Mouse (Mus musculus) adrenal gland, adult 8-10 months (tissue): ENCODE measurements at regions not wholly inside any gene's neighbourhood (a gene's known extent, or its start where the extent isn't known, plus 50 kb on each side); places are given as distances from the start of the nearest gene placed in this dataset.

Source experiments
- DNase-seq: peaks from one replicate; pipeline ENCODE4 v3.0.0; 2022

GRCm38 (mm10) chr10:17367430-17367829 lies 355.6 kb upstream of the Cited2 start:
- no peak for DNase-seq

GRCm38 (mm10) chr10:17368636-17369035 lies 354.4 kb upstream of the Cited2 start:
- DNase-seq = no peak

GRCm38 (mm10) chr10:17372905-17373304 lies 350.1 kb upstream of the Cited2 start:
- no peak for DNase-seq

- DNase-seq = no peak
These were observed 349.0 kb upstream of the Cited2 start for GRCm38 (mm10) chr10:17374047-17374446.

GRCm38 (mm10) chr10:17382990-17383389 lies 340.0 kb upstream of the Cited2 start:
- DNase-seq = no peak

GRCm38 (mm10) chr10:17385181-17385580 lies 337.8 kb upstream of the Cited2 start:
- peak; percentile 14 for DNase-seq

- no peak for DNase-seq
These were observed 335.7 kb upstream of the Cited2 start for GRCm38 (mm10) chr10:17387296-17387695.

GRCm38 (mm10) chr10:17395495-17396224 lies 327.4 kb upstream of the Cited2 start:
- DNase-seq = no peak

- DNase-seq = no peak
These were observed 319.1 kb upstream of the Cited2 start for GRCm38 (mm10) chr10:17403899-17404298.

GRCm38 (mm10) chr10:17407854-17408606 lies 315.0 kb upstream of the Cited2 start:
- no peak for DNase-seq

- no peak for DNase-seq
These were observed 314.2 kb upstream of the Cited2 start for GRCm38 (mm10) chr10:17408781-17409180.

- peak; percentile 44 for DNase-seq
These were observed 311.6 kb upstream of the Cited2 start for GRCm38 (mm10) chr10:17411300-17411987.

- DNase-seq = no peak
These were observed 307.9 kb upstream of the Cited2 start for GRCm38 (mm10) chr10:17415112-17415511.

GRCm38 (mm10) chr10:17416121-17416520 lies 306.9 kb upstream of the Cited2 start:
- DNase-seq = no peak

GRCm38 (mm10) chr10:17417394-17417793 lies 305.6 kb upstream of the Cited2 start:
- DNase-seq = no peak

- DNase-seq = no peak
These were observed 304.8 kb upstream of the Cited2 start for GRCm38 (mm10) chr10:17418227-17418685.

GRCm38 (mm10) chr10:17423584-17424278 lies 299.3 kb upstream of the Cited2 start:
- DNase-seq = no peak

GRCm38 (mm10) chr10:17426197-17426596 lies 296.8 kb upstream of the Cited2 start:
- no peak for DNase-seq

GRCm38 (mm10) chr10:17427316-17427715 lies 295.7 kb upstream of the Cited2 start:
- DNase-seq = no peak

- no peak for DNase-seq
These were observed 294.7 kb upstream of the Cited2 start for GRCm38 (mm10) chr10:17428315-17428714.

GRCm38 (mm10) chr10:17431068-17431467 lies 291.9 kb upstream of the Cited2 start:
- DNase-seq = no peak

GRCm38 (mm10) chr10:17434098-17434497 lies 288.9 kb upstream of the Cited2 start:
- DNase-seq = no peak

GRCm38 (mm10) chr10:17450240-17450639 lies 272.8 kb upstream of the Cited2 start:
- no peak for DNase-seq
